Mouse (Mus musculus) E14TG2a.4 (cell line): ENCODE measurements around the gene Mapt.

Experiments used
- H3K27me3 ChIP-seq: 2 replicates; pipeline ENCODE4 v1.6.1; 2014; ENCODE audit warnings: low read length, control low read depth; ENCODE audit not compliant: insufficient read depth
- H3K36me3 ChIP-seq: 2 replicates; pipeline ENCODE4 v1.6.1; 2014; ENCODE audit warnings: low read length, control low read depth; ENCODE audit not compliant: insufficient read depth
- H3K4me1 ChIP-seq: replicated peaks from 2 replicates; pipeline ENCODE4 v1.6.1; 2014; ENCODE audit warnings: low read depth, low read length, control low read depth
- H3K4me3 ChIP-seq: replicated peaks from 2 replicates; pipeline ENCODE4 v1.5.1; 2014; ENCODE audit warnings: mild to moderate bottlenecking, low read length
- H3K9me3 ChIP-seq: 2 replicates; pipeline ENCODE4 v1.6.1; 2014; ENCODE audit warnings: low read length, control low read depth
- CTCF ChIP-seq: conservative IDR thresholded peaks from 2 replicates; pipeline ENCODE4 v1.5.1; 2014; ENCODE audit warnings: low read length
- NANOG ChIP-seq: IDR thresholded peaks from 2 replicates; pipeline ENCODE4 v1.6.1; 2014; ENCODE audit warnings: borderline replicate concordance, low read length, mixed read lengths
- POU5F1 ChIP-seq: IDR thresholded peaks from 2 replicates; pipeline ENCODE4 v1.6.1; 2014; ENCODE audit warnings: low read length, borderline replicate concordance

Mapt gene

GRCm38 (mm10) chr11:104320511-104320910 lies 89.3 kb downstream of the Mapt start:
- Histone ChIP-seq H3K36me3 (0 out of 2 replicates have a peak, but pooled peaks cover 2% of the 10 kb centered on the region), H3K27me3 (peaks cover 9% of the 10 kb centered on the region; the same call in 1 of the 2 replicates), H3K9me3 (no peaks in the 10 kb centered on the region), H3K4me3 (no peak overlapping the region), H3K4me1 (peaks cover 68% of the 10 kb centered on the region)
- no peak for TF ChIP-seq POU5F1
- TF ChIP-seq NANOG, result no peak
- TF ChIP-seq CTCF, result no peak

GRCm38 (mm10) chr11:104322142-104322541 lies 91.0 kb downstream of the Mapt start:
- H3K27me3 ChIP-seq, result peaks cover 9% of the 10 kb centered on the region; the same call in 1 of the 2 replicates
- H3K4me3 ChIP-seq, result no peak overlapping the region
- H3K4me1 ChIP-seq, result peaks cover 57% of the 10 kb centered on the region
- no peak for TF ChIP-seq NANOG
- TF ChIP-seq CTCF, result no peak
- no peak for TF ChIP-seq POU5F1
- H3K9me3 ChIP-seq, result peaks cover 8% of the 10 kb centered on the region; the same call in 1 of the 2 replicates
- H3K36me3 ChIP-seq, result peaks cover 6% of the 10 kb centered on the region; the same call in 1 of the 2 replicates

GRCm38 (mm10) chr11:104327462-104327861 lies 96.3 kb downstream of the Mapt start:
- peaks cover 24% of the 10 kb centered on the region for H3K4me1 ChIP-seq
- peaks cover 8% of the 10 kb centered on the region; the same call in 1 of the 2 replicates for H3K9me3 ChIP-seq
- peaks cover 39% of the 10 kb centered on the region for H3K36me3 ChIP-seq
- no peaks in the 10 kb centered on the region for H3K27me3 ChIP-seq
- TF ChIP-seq CTCF (no peak), POU5F1 (no peak), NANOG (no peak)
- H3K4me3 ChIP-seq, result no peak overlapping the region

- Histone ChIP-seq H3K9me3 (peaks cover 8% of the 10 kb centered on the region; the same call in 1 of the 2 replicates), H3K4me3 (no peak overlapping the region), H3K4me1 (peaks cover 19% of the 10 kb centered on the region), H3K27me3 (no peaks in the 10 kb centered on the region), H3K36me3 (peaks cover 44% of the 10 kb centered on the region)
- no peak for TF ChIP-seq CTCF
- TF ChIP-seq POU5F1, result no peak
- no peak for TF ChIP-seq NANOG
These were observed 96.8 kb downstream of the Mapt start for GRCm38 (mm10) chr11:104327946-104328345.

- peaks cover 23% of the 10 kb centered on the region for H3K4me1 ChIP-seq
- H3K36me3 ChIP-seq, result peaks cover 58% of the 10 kb centered on the region
- TF ChIP-seq POU5F1, result no peak
- no peak for TF ChIP-seq NANOG
- H3K9me3 ChIP-seq, result peaks cover 8% of the 10 kb centered on the region; the same call in 1 of the 2 replicates
- no peaks in the 10 kb centered on the region for H3K27me3 ChIP-seq
- no peak overlapping the region for H3K4me3 ChIP-seq
These were observed 98.2 kb downstream of the Mapt start for GRCm38 (mm10) chr11:104329185-104329926.

GRCm38 (mm10) chr11:104330151-104330550 lies 99.0 kb downstream of the Mapt start:
- TF ChIP-seq CTCF (no peak), POU5F1 (no peak), NANOG (no peak)
- H3K9me3 ChIP-seq, result peaks cover 8% of the 10 kb centered on the region; the same call in 1 of the 2 replicates
- peaks cover 66% of the 10 kb centered on the region for H3K36me3 ChIP-seq
- H3K27me3 ChIP-seq, result no peaks in the 10 kb centered on the region
- H3K4me3 ChIP-seq, result no peak overlapping the region
- peaks cover 30% of the 10 kb centered on the region for H3K4me1 ChIP-seq

GRCm38 (mm10) chr11:104331208-104331607 lies 100.0 kb downstream of the Mapt start:
- Histone ChIP-seq H3K9me3 (peaks cover 5% of the 10 kb centered on the region; the same call in 1 of the 2 replicates), H3K36me3 (peaks cover 73% of the 10 kb centered on the region), H3K27me3 (no peaks in the 10 kb centered on the region), H3K4me1 (peaks cover 33% of the 10 kb centered on the region), H3K4me3 (no peak overlapping the region)
- no peak for TF ChIP-seq POU5F1
- no peak for TF ChIP-seq NANOG
- no peak for TF ChIP-seq CTCF

GRCm38 (mm10) chr11:104332105-104332504 lies 100.9 kb downstream of the Mapt start:
- H3K4me3 ChIP-seq, result no peak overlapping the region
- peaks cover 33% of the 10 kb centered on the region for H3K4me1 ChIP-seq
- TF ChIP-seq NANOG (no peak), POU5F1 (no peak), CTCF (no peak)
- peaks cover 78% of the 10 kb centered on the region for H3K36me3 ChIP-seq
- H3K27me3 ChIP-seq, result no peaks in the 10 kb centered on the region
- no peaks in the 10 kb centered on the region for H3K9me3 ChIP-seq
